Mouse (Mus musculus): ENCODE results near the gene Slc35d2. TPM values are rescaled to one million over a fixed set of nuclear protein-coding genes. Genes with fewer than 3 reads are reported as not detected.

Gene Slc35d2
- polyA plus RNA-seq, 1 experiment from 2014 or later: 7.5 TPM

GRCm38 (mm10) chr13:64108381-64108850, 20.8 kb downstream of the Slc35d2 start:
- Histone ChIP-seq H3K36me3 (no peaks in the 10 kb centered on the region), H3K4me1 (no peaks in the 10 kb centered on the region), H3K9me3 (no peaks in the 10 kb centered on the region), H3K4me2 (no peak overlapping the region), H3K27ac (no peak overlapping the region), H3K4me3 (no peak overlapping the region), H3K9ac (no peak overlapping the region), H3K27me3 (no peaks in the 10 kb centered on the region)
- ATAC-seq (ENCODE audit: insufficient number of reproducible peaks, low FRiP score, low TSS enrichment, low read depth): no peak
- 21% methylated on average over 5 of the region's 5 CpGs for WGBS

GRCm38 (mm10) chr13:64107535-64107934, 21.6 kb downstream of the Slc35d2 start:
- Histone ChIP-seq H3K4me3 (no peak overlapping the region), H3K9me3 (no peaks in the 10 kb centered on the region), H3K36me3 (no peaks in the 10 kb centered on the region), H3K27ac (no peak overlapping the region), H3K4me1 (no peaks in the 10 kb centered on the region), H3K9ac (no peak overlapping the region), H3K4me2 (no peak overlapping the region), H3K27me3 (no peaks in the 10 kb centered on the region)
- no peak for ATAC-seq (ENCODE audit: insufficient number of reproducible peaks, low FRiP score, low TSS enrichment, low read depth)
- WGBS: 36% methylated on average over 8 of the region's 8 CpGs

- ATAC-seq (ENCODE audit: insufficient number of reproducible peaks, low FRiP score, low TSS enrichment, low read depth): no peak
- Histone ChIP-seq H3K4me2 (no peak overlapping the region), H3K4me1 (no peaks in the 10 kb centered on the region), H3K4me3 (no peak overlapping the region), H3K9me3 (no peaks in the 10 kb centered on the region), H3K27me3 (no peaks in the 10 kb centered on the region), H3K36me3 (no peaks in the 10 kb centered on the region), H3K27ac (no peak overlapping the region), H3K9ac (no peak overlapping the region)
- WGBS: 73% methylated on average over 3 of the region's 3 CpGs
Observed at GRCm38 (mm10) chr13:64107105-64107504, 22.1 kb downstream of the Slc35d2 start.

- H3K9ac ChIP-seq: no peak overlapping the region
- no peaks in the 10 kb centered on the region for H3K27me3 ChIP-seq
- WGBS: 86% methylated on average over 3 of the region's 3 CpGs
- no peaks in the 10 kb centered on the region for H3K4me1 ChIP-seq
- H3K4me3 ChIP-seq: no peak overlapping the region
- no peaks in the 10 kb centered on the region for H3K9me3 ChIP-seq
- H3K36me3 ChIP-seq: no peaks in the 10 kb centered on the region
- no peak overlapping the region for H3K4me2 ChIP-seq
- no peak for ATAC-seq (ENCODE audit: insufficient number of reproducible peaks, low FRiP score, low TSS enrichment, low read depth)
- no peak overlapping the region for H3K27ac ChIP-seq
Observed at GRCm38 (mm10) chr13:64105690-64106089, 23.5 kb downstream of the Slc35d2 start.

- H3K36me3 ChIP-seq: no peaks in the 10 kb centered on the region
- H3K27ac ChIP-seq: no peak overlapping the region
- no peaks in the 10 kb centered on the region for H3K27me3 ChIP-seq
- no peak overlapping the region for H3K4me2 ChIP-seq
- ATAC-seq (ENCODE audit: insufficient number of reproducible peaks, low FRiP score, low TSS enrichment, low read depth): no peak
- 69% methylated on average over 3 of the region's 3 CpGs for WGBS
- no peaks in the 10 kb centered on the region for H3K4me1 ChIP-seq
- no peaks in the 10 kb centered on the region for H3K9me3 ChIP-seq
- no peak overlapping the region for H3K9ac ChIP-seq
- no peak overlapping the region for H3K4me3 ChIP-seq
Observed at GRCm38 (mm10) chr13:64100186-64100585, 29.0 kb downstream of the Slc35d2 start.

- no peak for ATAC-seq (ENCODE audit: insufficient number of reproducible peaks, low FRiP score, low TSS enrichment, low read depth)
- no peaks in the 10 kb centered on the region for H3K27me3 ChIP-seq
- no peak overlapping the region for H3K4me2 ChIP-seq
- 64% methylated on average over 9 of the region's 9 CpGs for WGBS
- no peaks in the 10 kb centered on the region for H3K4me1 ChIP-seq
- no peak overlapping the region for H3K4me3 ChIP-seq
- H3K9me3 ChIP-seq: no peaks in the 10 kb centered on the region
- H3K9ac ChIP-seq: no peak overlapping the region
- no peak overlapping the region for H3K27ac ChIP-seq
- H3K36me3 ChIP-seq: no peaks in the 10 kb centered on the region
Observed at GRCm38 (mm10) chr13:64098992-64099391, 30.2 kb downstream of the Slc35d2 start.

GRCm38 (mm10) chr13:64093341-64093740, 35.8 kb downstream of the Slc35d2 start:
- WGBS: 0% methylated on average over 1 of the region's 1 CpGs
- no peaks in the 10 kb centered on the region for H3K9me3 ChIP-seq

GRCm38 (mm10) chr13:64092752-64093151, 36.4 kb downstream of the Slc35d2 start:
- no peak overlapping the region for H3K4me3 ChIP-seq
- peaks cover 9% of the 10 kb centered on the region; the same call in 1 of the 2 replicates for H3K4me1 ChIP-seq
- ATAC-seq (ENCODE audit: insufficient number of reproducible peaks, low FRiP score, low TSS enrichment, low read depth): no peak
- 56% methylated on average over 6 of the region's 6 CpGs for whole genome bisulfite sequencing
- no peak overlapping the region for H3K4me2 ChIP-seq
- H3K27ac ChIP-seq: no peak overlapping the region
- no peaks in the 10 kb centered on the region for H3K9me3 ChIP-seq
- H3K9ac ChIP-seq: no peak overlapping the region
- no peaks in the 10 kb centered on the region for H3K36me3 ChIP-seq
- H3K27me3 ChIP-seq: no peaks in the 10 kb centered on the region

More at GRCm38 (mm10) chr13:64093341-64093740, 35.8 kb downstream of the Slc35d2 start:
- no peak for ATAC-seq (ENCODE audit: insufficient number of reproducible peaks, low FRiP score, low TSS enrichment, low read depth)
- no peak overlapping the region for H3K4me3 ChIP-seq
- no peak overlapping the region for H3K4me2 ChIP-seq
- no peaks in the 10 kb centered on the region for H3K27me3 ChIP-seq
- H3K27ac ChIP-seq: no peak overlapping the region
- no peaks in the 10 kb centered on the region for H3K36me3 ChIP-seq
- H3K4me1 ChIP-seq: peaks cover 9% of the 10 kb centered on the region; the same call in 1 of the 2 replicates
- H3K9ac ChIP-seq: no peak overlapping the region

- Histone ChIP-seq H3K4me2 (no peak overlapping the region), H3K36me3 (no peaks in the 10 kb centered on the region), H3K9ac (no peak overlapping the region), H3K4me3 (no peak overlapping the region), H3K9me3 (no peaks in the 10 kb centered on the region), H3K27ac (no peak overlapping the region), H3K4me1 (peaks cover 9% of the 10 kb centered on the region; the same call in 1 of the 2 replicates), H3K27me3 (no peaks in the 10 kb centered on the region)
- no peak for ATAC-seq (ENCODE audit: insufficient number of reproducible peaks, low FRiP score, low TSS enrichment, low read depth)
- 42% methylated on average over 3 of the region's 3 CpGs for WGBS
Observed at GRCm38 (mm10) chr13:64092141-64092540, 37.0 kb downstream of the Slc35d2 start.

GRCm38 (mm10) chr13:64091006-64091405, 38.2 kb downstream of the Slc35d2 start:
- WGBS: 67% methylated on average over 7 of the region's 7 CpGs
- ATAC-seq (ENCODE audit: insufficient number of reproducible peaks, low FRiP score, low TSS enrichment, low read depth): no peak

GRCm38 (mm10) chr13:64090278-64090677, 38.9 kb downstream of the Slc35d2 start:
- ATAC-seq (ENCODE audit: insufficient number of reproducible peaks, low FRiP score, low TSS enrichment, low read depth): no peak
- no peak overlapping the region for H3K4me2 ChIP-seq
- WGBS: 76% methylated on average over 5 of the region's 5 CpGs

More at GRCm38 (mm10) chr13:64091006-64091405, 38.2 kb downstream of the Slc35d2 start:
- Histone ChIP-seq H3K4me2 (no peak overlapping the region), H3K36me3 (no peaks in the 10 kb centered on the region), H3K4me1 (peaks cover 9% of the 10 kb centered on the region; the same call in 1 of the 2 replicates), H3K27ac (no peak overlapping the region), H3K4me3 (no peak overlapping the region), H3K9ac (no peak overlapping the region), H3K27me3 (no peaks in the 10 kb centered on the region), H3K9me3 (no peaks in the 10 kb centered on the region)

GRCm38 (mm10) chr13:64089130-64089529, 40.0 kb downstream of the Slc35d2 start, which contains the start of gene Hsd17b3:
Hsd17b3 (minus strand) TSS chr13:64089230.
- no peaks in the 10 kb centered on the region for H3K27me3 ChIP-seq
- no peak within 1 kb of the TSS for H3K27ac ChIP-seq
- H3K4me1 ChIP-seq: peaks cover 9% of the 10 kb centered on the region; the same call in 1 of the 2 replicates
- H3K4me3 ChIP-seq: no peak within 1 kb of the TSS
- no peaks in the 10 kb centered on the region for H3K9me3 ChIP-seq
- WGBS: 82% methylated on average over 4 of the region's 4 CpGs
- no peak within 1 kb of the TSS for H3K4me2 ChIP-seq
- no peak for ATAC-seq (ENCODE audit: insufficient number of reproducible peaks, low FRiP score, low TSS enrichment, low read depth)
- H3K9ac ChIP-seq: no peak within 1 kb of the TSS
- no peaks in the 10 kb centered on the region for H3K36me3 ChIP-seq

More at GRCm38 (mm10) chr13:64090278-64090677, 38.9 kb downstream of the Slc35d2 start:
- peaks cover 9% of the 10 kb centered on the region; the same call in 1 of the 2 replicates for H3K4me1 ChIP-seq
- H3K9me3 ChIP-seq: no peaks in the 10 kb centered on the region
- no peak overlapping the region for H3K9ac ChIP-seq
- no peaks in the 10 kb centered on the region for H3K36me3 ChIP-seq
- no peak overlapping the region for H3K4me3 ChIP-seq
- H3K27me3 ChIP-seq: no peaks in the 10 kb centered on the region
- H3K27ac ChIP-seq: no peak overlapping the region

- Histone ChIP-seq H3K27ac (no peak overlapping the region), H3K4me3 (no peak overlapping the region), H3K36me3 (no peaks in the 10 kb centered on the region), H3K9ac (no peak overlapping the region), H3K4me1 (peaks cover 5% of the 10 kb centered on the region; the same call in 1 of the 2 replicates), H3K4me2 (no peak overlapping the region), H3K27me3 (no peaks in the 10 kb centered on the region), H3K9me3 (no peaks in the 10 kb centered on the region)
- no peak for ATAC-seq (ENCODE audit: insufficient number of reproducible peaks, low FRiP score, low TSS enrichment, low read depth)
- 60% methylated on average over 7 of the region's 7 CpGs for WGBS
Observed at GRCm38 (mm10) chr13:64088057-64088456, 41.1 kb downstream of the Slc35d2 start.

Measured in limb, embryonic 15.5 days (tissue).